ENCODE assay signal across 23 mouse cellular contexts in genomic region chr1:162312152-162312551, GRCm38 (mm10).
DNase-seq lines count a peak whose midpoint lies in the region; ATAC-seq and TF ChIP-seq lines count a peak whose summit lies in the region.
"Had no signal": no experiment of that assay in that cellular context is flagged by ENCODE, and none has a peak within 500 bp of the region (broad histone marks: within the 10 kb centered on the region; RNA-seq: fewer than 3 reads in every experiment).

No protein-coding gene starts in this region.

- WGBS in embryonic facial prominence, embryonic 13.5 days: 74% methylated on average over 7 of the region's 7 CpGs
- 88% methylated on average over 7 of the region's 7 CpGs for WGBS in limb, embryonic 10.5 days
- WGBS in midbrain, embryonic 13.5 days: 72% methylated on average over 7 of the region's 7 CpGs

- H3K9ac ChIP-seq in embryonic facial prominence, embryonic 13.5 days: no peak overlapping the region
- H3K9ac ChIP-seq in midbrain, embryonic 13.5 days (replicated peaks): no peak overlapping the region
- H3K9ac ChIP-seq: forebrain, embryonic 13.5 days; heart, embryonic 12.5 days; kidney, embryonic 15.5 days; liver, postnatal 0 days; neural tube, embryonic 15.5 days had no signal

- TF ChIP-seq CTCF in left cerebral cortex, adult 2 months (IDR thresholded peaks at IDR 0.05): no peak

- no peak overlapping the region for H3K4me3 ChIP-seq in embryonic facial prominence, embryonic 13.5 days
- H3K4me3 ChIP-seq in limb, embryonic 10.5 days: no peak overlapping the region
- no peak overlapping the region for H3K4me3 ChIP-seq in midbrain, embryonic 13.5 days (replicated peaks)
- H3K4me3 ChIP-seq in left cerebral cortex, adult 2 months: no peak overlapping the region
- H3K4me3 ChIP-seq: forebrain, embryonic 13.5 days; heart, embryonic 12.5 days; kidney, embryonic 15.5 days; midbrain, embryonic 10.5 days; neural tube, embryonic 15.5 days had no signal

- H3K4me2 ChIP-seq in embryonic facial prominence, embryonic 13.5 days: no peak overlapping the region
- H3K4me2 ChIP-seq in midbrain, embryonic 13.5 days (replicated peaks): no peak overlapping the region
- H3K4me2 ChIP-seq: forebrain, embryonic 13.5 days; heart, embryonic 12.5 days; kidney, embryonic 15.5 days; neural tube, embryonic 15.5 days had no signal

- ATAC-seq in embryonic facial prominence, embryonic 13.5 days (ENCODE audit: insufficient number of reproducible peaks, insufficient read depth, low FRiP score, low TSS enrichment, low read depth): no peak
- ATAC-seq in midbrain, embryonic 13.5 days: no peak
- ATAC-seq: forebrain, embryonic 13.5 days; intestine, postnatal 0 days; liver, postnatal 0 days had no signal

- peaks cover 39% of the 10 kb centered on the region for H3K4me1 ChIP-seq in embryonic facial prominence, embryonic 13.5 days
- H3K4me1 ChIP-seq in limb, embryonic 10.5 days: peaks cover 27% of the 10 kb centered on the region
- H3K4me1 ChIP-seq in midbrain, embryonic 13.5 days (replicated peaks): peaks cover 4% of the 10 kb centered on the region; the same call in 1 of the 2 replicates
- H3K4me1 ChIP-seq: heart, embryonic 12.5 days had no signal

- no peaks in the 10 kb centered on the region for H3K36me3 ChIP-seq in embryonic facial prominence, embryonic 13.5 days
- no peaks in the 10 kb centered on the region for H3K36me3 ChIP-seq in limb, embryonic 10.5 days
- H3K36me3 ChIP-seq in midbrain, embryonic 13.5 days: no peaks in the 10 kb centered on the region
- H3K36me3 ChIP-seq: heart, embryonic 12.5 days; kidney, embryonic 15.5 days; midbrain, embryonic 10.5 days had no signal

- H3K27me3 ChIP-seq in embryonic facial prominence, embryonic 13.5 days: no peaks in the 10 kb centered on the region
- no peaks in the 10 kb centered on the region for H3K27me3 ChIP-seq in limb, embryonic 10.5 days (ENCODE audit: low read depth, poor library complexity, severe bottlenecking)
- no peaks in the 10 kb centered on the region for H3K27me3 ChIP-seq in midbrain, embryonic 13.5 days
- H3K27me3 ChIP-seq: forebrain, embryonic 13.5 days; heart, embryonic 12.5 days; kidney, embryonic 15.5 days; neural tube, embryonic 15.5 days had no signal

- no peaks in the 10 kb centered on the region for H3K9me3 ChIP-seq in embryonic facial prominence, embryonic 13.5 days
- H3K9me3 ChIP-seq in limb, embryonic 10.5 days (replicated peaks): no peaks in the 10 kb centered on the region
- H3K9me3 ChIP-seq in midbrain, embryonic 13.5 days: no peaks in the 10 kb centered on the region
- H3K9me3 ChIP-seq: forebrain, embryonic 13.5 days; heart, embryonic 12.5 days; kidney, embryonic 15.5 days; midbrain, embryonic 10.5 days; neural tube, embryonic 15.5 days had no signal

- intact Hi-C loops in left cerebral cortex, adult 2 months (cut with DNase I): loop anchor here (2.0 to 10.0 kb wide), 4 partner anchors 155 to 437 kb away; partner anchors contain the start of gene Suco

- peak; percentile 40 for DNase-seq in right cerebral cortex, adult 18-20 months
- no peak for DNase-seq in right cerebral cortex, postnatal 4 days
- DNase-seq in limb, embryonic 10.5 days (ENCODE audit: low spot score): no peak
- DNase-seq in neural tube, embryonic 10.5 days (ENCODE audit: extremely low spot score, low spot score): no peak
- no peak for DNase-seq in left cerebral cortex, adult 2 months (ENCODE audit: extremely low spot score in 1 of 2, low spot score in 2 of 2)
- DNase-seq: adrenal gland, adult 2 months; cerebellum, adult 11-12 months; cerebellum, postnatal 10 days; gastrocnemius, postnatal 10 days; heart, postnatal 10 days; kidney, postnatal 36 days; liver, postnatal 0 days; lung, postnatal 10 days; right cerebral cortex, postnatal 25 days; thymus, postnatal 25 days had no signal

- H3K27ac ChIP-seq in embryonic facial prominence, embryonic 13.5 days: peak overlapping the region; percentile 76
- peak overlapping the region; percentile 88 for H3K27ac ChIP-seq in limb, embryonic 10.5 days
- no peak overlapping the region for H3K27ac ChIP-seq in midbrain, embryonic 13.5 days
- H3K27ac ChIP-seq in left cerebral cortex, adult 2 months: no peak overlapping the region
- H3K27ac ChIP-seq: forebrain, embryonic 13.5 days; kidney, embryonic 15.5 days; neural tube, embryonic 15.5 days had no signal

Comparison
In these comparisons a context has a peak if more than half of its experiments do, and no peak if none do; other contexts are left out.
1. H3K27ac ChIP-seq: peak in embryonic facial prominence, embryonic 13.5 days (single experiment) and limb, embryonic 10.5 days (single experiment); none in midbrain, embryonic 13.5 days (single experiment) and left cerebral cortex, adult 2 months (single experiment).